Comparison of ENCODE assay signal across 8 mouse cellular contexts in genomic region chr11:58008013-58008412, GRCm38 (mm10). TPM values are rescaled to one million over a fixed set of nuclear protein-coding genes. Genes with fewer than 3 reads are reported as not detected.
DNase-seq lines count a peak whose midpoint lies in the region; ATAC-seq lines count a peak whose summit lies in the region.

No protein-coding gene starts in this region.

- H3K9ac ChIP-seq in kidney, embryonic 16.5 days (replicated peaks; ENCODE audit: low read length) = peak overlapping the region; percentile 79
- H3K9ac ChIP-seq in hindbrain, embryonic 15.5 days = peak overlapping the region; percentile 55
- H3K9ac ChIP-seq in midbrain, embryonic 15.5 days = peak overlapping the region; percentile 71

- H3K27me3 ChIP-seq in kidney, embryonic 16.5 days (ENCODE audit: insufficient read depth, low read length) = no peaks in the 10 kb centered on the region
- no peaks in the 10 kb centered on the region for H3K27me3 ChIP-seq in hindbrain, embryonic 15.5 days
- no peaks in the 10 kb centered on the region for H3K27me3 ChIP-seq in midbrain, embryonic 15.5 days (replicated peaks)

- H3K4me1 ChIP-seq in kidney, embryonic 16.5 days (ENCODE audit: insufficient read depth, low read length) = peaks cover 30% of the 10 kb centered on the region
- peaks cover 5% of the 10 kb centered on the region for H3K4me1 ChIP-seq in brown adipose tissue, adult 24 weeks (ENCODE audit: control insufficient read depth, insufficient read depth, insufficient read length, low read length)
- peaks cover 31% of the 10 kb centered on the region for H3K4me1 ChIP-seq in hindbrain, embryonic 15.5 days (replicated peaks)
- peaks cover 28% of the 10 kb centered on the region for H3K4me1 ChIP-seq in midbrain, embryonic 15.5 days

- no peak for ATAC-seq in kidney, embryonic 16.5 days (ENCODE audit: low FRiP score, low TSS enrichment)
- ATAC-seq in hindbrain, embryonic 15.5 days (ENCODE audit: low FRiP score, low read depth) = no peak
- ATAC-seq in midbrain, embryonic 15.5 days (replicated peaks) = no peak

- peak overlapping the region; percentile 99 for H3K4me3 ChIP-seq in kidney, embryonic 16.5 days (ENCODE audit: low read length)
- H3K4me3 ChIP-seq in brown adipose tissue, adult 24 weeks (ENCODE audit: insufficient read depth, low read depth, low read length) = peak overlapping the region; percentile 61
- peak overlapping the region; percentile 71 for H3K4me3 ChIP-seq in hindbrain, embryonic 15.5 days
- H3K4me3 ChIP-seq in midbrain, embryonic 15.5 days = peak overlapping the region; percentile 94

- peak overlapping the region; percentile 75 for H3K27ac ChIP-seq in kidney, embryonic 16.5 days (ENCODE audit: low read length)
- peak overlapping the region; percentile 62; the same call in 1 of the 2 replicates for H3K27ac ChIP-seq in brown adipose tissue, adult 24 weeks (replicated peaks; ENCODE audit: low read depth, low read length)
- H3K27ac ChIP-seq in hindbrain, embryonic 15.5 days (replicated peaks) = peak overlapping the region; percentile 71
- peak overlapping the region; percentile 63 for H3K27ac ChIP-seq in midbrain, embryonic 15.5 days

- no peak for DNase-seq in kidney, adult 18-20 months
- DNase-seq in urinary bladder, postnatal 25 days (ENCODE audit: low spot score) = no peak
- no peak for DNase-seq in thymus, postnatal 14 days
- DNase-seq in ovary, postnatal 14 days (ENCODE audit: low spot score) = no peak

- H3K36me3 ChIP-seq in kidney, embryonic 16.5 days (ENCODE audit: insufficient read depth, low read length) = no peaks in the 10 kb centered on the region
- H3K36me3 ChIP-seq in hindbrain, embryonic 15.5 days = no peaks in the 10 kb centered on the region
- H3K36me3 ChIP-seq in midbrain, embryonic 15.5 days (replicated peaks) = no peaks in the 10 kb centered on the region

- 2% methylated on average over 5 of the region's 5 CpGs for whole genome bisulfite sequencing in kidney, embryonic 16.5 days
- WGBS in hindbrain, embryonic 15.5 days = 17% methylated on average over 5 of the region's 5 CpGs
- 20% methylated on average over 5 of the region's 5 CpGs for WGBS in midbrain, embryonic 15.5 days

- peak overlapping the region; percentile 83 for H3K4me2 ChIP-seq in kidney, embryonic 16.5 days (replicated peaks; ENCODE audit: low read depth, low read length)
- H3K4me2 ChIP-seq in hindbrain, embryonic 15.5 days = peak overlapping the region; percentile 87
- H3K4me2 ChIP-seq in midbrain, embryonic 15.5 days = peak overlapping the region; percentile 89

- H3K9me3 ChIP-seq in kidney, embryonic 16.5 days (ENCODE audit: low read length) = no peaks in the 10 kb centered on the region
- H3K9me3 ChIP-seq in hindbrain, embryonic 15.5 days = no peaks in the 10 kb centered on the region
- H3K9me3 ChIP-seq in midbrain, embryonic 15.5 days = no peaks in the 10 kb centered on the region

RNA-seq across cellular contexts. Expression of gene Larp1, which starts 0.9 kb away (rescaled TPM):
- 18.3 and 19.1 TPM in 2 replicates for polyA plus RNA-seq in kidney, embryonic 16.5 days (2015; fragmentation: Nextera tagmentation; extraction: Ambion mirVana)
- polyA plus RNA-seq in brown adipose tissue, adult 24 weeks (2012; ENCODE audit: insufficient read depth, insufficient read length, missing spikeins) = 14.1 and 21.8 TPM in 2 replicates
- polyA plus RNA-seq in hindbrain, embryonic 15.5 days (2015; fragmentation: Nextera tagmentation; extraction: Ambion mirVana) = 20.6 and 22.4 TPM in 2 replicates
- polyA plus RNA-seq in midbrain, embryonic 15.5 days (2015; fragmentation: Nextera tagmentation; extraction: Ambion mirVana) = 22.1 and 22.8 TPM in 2 replicates
